Mouse (Mus musculus): ENCODE measurements around the gene Olfr16. TPM values are rescaled to one million over a fixed set of nuclear protein-coding genes. Genes with fewer than 3 reads are reported as not detected.

Gene Olfr16
- polyA plus RNA-seq, 1 experiment from 2014 or later = not detected

GRCm38 (mm10) chr1:172990635-172991009, 40.4 kb downstream of the Olfr16 start:
- Histone ChIP-seq H3K27ac (replicated peaks; ENCODE audit: low read depth, low read length) (no peak overlapping the region), H3K4me1 (ENCODE audit: control insufficient read depth, insufficient read depth, low read length) (peaks cover 6% of the 10 kb centered on the region; the same call in 1 of the 2 replicates), H3K9me3 (ENCODE audit: control insufficient read depth, low read length) (no peaks in the 10 kb centered on the region), H3K36me3 (ENCODE audit: control insufficient read depth, insufficient read depth, low read length) (no peaks in the 10 kb centered on the region), H3K4me2 (ENCODE audit: low read length) (no peak overlapping the region), H3K4me3 (replicated peaks; ENCODE audit: low read depth, low read length) (no peak overlapping the region), H3K27me3 (ENCODE audit: control insufficient read depth, insufficient read depth, low read length) (no peaks in the 10 kb centered on the region), H3K9ac (replicated peaks; ENCODE audit: low read length) (no peak overlapping the region)
- no peak for DNase-seq
- 92% methylated on average over 3 of the region's 3 CpGs for WGBS
- ATAC-seq (ENCODE audit: low FRiP score, low TSS enrichment) = no peak

Other genes with a start within 250 kb of the Olfr16 start
- gene Apcs, start 55.4 kb upstream of the Olfr16 start, polyA plus RNA-seq (2014; fragmentation: Nextera tagmentation; extraction: Ambion mirVana) = not detected in 2 replicates
- not detected in 2 replicates for gene Olfr1408, start 187.0 kb downstream of the Olfr16 start, polyA plus RNA-seq (2014; fragmentation: Nextera tagmentation; extraction: Ambion mirVana)
- not detected in 2 replicates for gene Olfr1406, start 240.2 kb downstream of the Olfr16 start, polyA plus RNA-seq (2014; fragmentation: Nextera tagmentation; extraction: Ambion mirVana)
- gene Olfr218, start 247.4 kb downstream of the Olfr16 start, polyA plus RNA-seq (2014; fragmentation: Nextera tagmentation; extraction: Ambion mirVana) = not detected in 2 replicates

Measured in midbrain, embryonic 14.5 days (tissue).